Mouse (Mus musculus) regulatory T cell (primary cell): ENCODE data around the gene Babam2.

Source experiments
- in situ Hi-C: fragments of 300-600 bp; cut with MboI, MseI; formaldehyde crosslinking; loops from one replicate; pipeline ENCODE4 v1.15.1; 2025; ENCODE audit warnings: high pct_unique_total_duplicates

Babam2 gene

GRCm38 (mm10) chr5:31713841-31714264, 16.4 kb downstream of the Babam2 start:
- in situ Hi-C loops, result no loop called here

GRCm38 (mm10) chr5:31715486-31716150, 18.1 kb downstream of the Babam2 start:
- in situ Hi-C loops, result no loop called here

- in situ Hi-C loops, result no loop called here
These were observed 27.0 kb downstream of the Babam2 start for GRCm38 (mm10) chr5:31724519-31724918.

- in situ Hi-C loops, result no loop called here
These were observed 28.4 kb downstream of the Babam2 start for GRCm38 (mm10) chr5:31725885-31726284.

GRCm38 (mm10) chr5:31727456-31727855, 30.0 kb downstream of the Babam2 start:
- in situ Hi-C loops, result no loop called here

- in situ Hi-C loops, result no loop called here
These were observed 35.3 kb downstream of the Babam2 start for GRCm38 (mm10) chr5:31732644-31733338.

GRCm38 (mm10) chr5:31741931-31742330, 44.4 kb downstream of the Babam2 start:
- in situ Hi-C loops, result loop anchor here (10.0 kb wide), 1 partner anchor 317 kb away; no protein-coding TSS in a partner anchor

GRCm38 (mm10) chr5:31742521-31743031, 45.1 kb downstream of the Babam2 start:
- in situ Hi-C loops, result loop anchor here (10.0 kb wide), 1 partner anchor 318 kb away; no protein-coding TSS in a partner anchor

GRCm38 (mm10) chr5:31749401-31749800, 51.9 kb downstream of the Babam2 start:
- in situ Hi-C loops, result loop anchor here (10.0 kb wide), 1 partner anchor 325 kb away; no protein-coding TSS in a partner anchor

GRCm38 (mm10) chr5:31750231-31750925, 52.9 kb downstream of the Babam2 start:
- in situ Hi-C loops, result no loop called here

- in situ Hi-C loops, result no loop called here
These were observed 53.5 kb downstream of the Babam2 start for GRCm38 (mm10) chr5:31750955-31751354.

- in situ Hi-C loops, result no loop called here
These were observed 57.1 kb downstream of the Babam2 start for GRCm38 (mm10) chr5:31754634-31755033.

GRCm38 (mm10) chr5:31755255-31755654, 57.8 kb downstream of the Babam2 start:
- in situ Hi-C loops, result no loop called here

GRCm38 (mm10) chr5:31758310-31759091, 61.0 kb downstream of the Babam2 start:
- in situ Hi-C loops, result no loop called here

- in situ Hi-C loops, result no loop called here
These were observed 64.4 kb downstream of the Babam2 start for GRCm38 (mm10) chr5:31761836-31762235.

- in situ Hi-C loops, result no loop called here
These were observed 65.3 kb downstream of the Babam2 start for GRCm38 (mm10) chr5:31762773-31763172.

- in situ Hi-C loops, result no loop called here
These were observed 68.3 kb downstream of the Babam2 start for GRCm38 (mm10) chr5:31765824-31766223.

- in situ Hi-C loops, result no loop called here
These were observed 69.5 kb downstream of the Babam2 start for GRCm38 (mm10) chr5:31766841-31767542.

- in situ Hi-C loops, result no loop called here
These were observed 74.0 kb downstream of the Babam2 start for GRCm38 (mm10) chr5:31771486-31771885.

- in situ Hi-C loops, result no loop called here
These were observed 74.4 kb downstream of the Babam2 start for GRCm38 (mm10) chr5:31771921-31772320.

GRCm38 (mm10) chr5:31774976-31775375, 77.5 kb downstream of the Babam2 start:
- in situ Hi-C loops, result no loop called here
